Mouse (Mus musculus) neural tube, embryonic 12.5 days (tissue): Measurements from ENCODE around the gene Clic6. TPM values are rescaled to one million over a fixed set of nuclear protein-coding genes. Genes with fewer than 3 reads are reported as not detected.

Experiments
- ATAC-seq: fragments of 200-750 bp; cut with Nextera tagmentation; 2 replicates; pipeline ENCODE4 v1.8.0; 2017; ENCODE audit warnings: low read depth, mild to moderate bottlenecking, moderate TSS enrichment, moderate library complexity; ENCODE audit not compliant: low FRiP score
- H3K27ac ChIP-seq: fragments of 300-500 bp; sonication (generic); 2 replicates; pipeline ENCODE4 v1.5.1; 2016
- H3K27me3 ChIP-seq: fragments of 300-500 bp; sonication (generic); replicated peaks from 2 replicates; pipeline ENCODE4 v1.6.1; 2016; ENCODE audit warnings: mild to moderate bottlenecking
- H3K36me3 ChIP-seq: fragments of 300-500 bp; sonication (generic); 2 replicates; pipeline ENCODE4 v1.6.1; 2016; ENCODE audit warnings: mild to moderate bottlenecking
- H3K4me1 ChIP-seq: fragments of 300-500 bp; sonication (generic); 2 replicates; pipeline ENCODE4 v1.6.1; 2016
- H3K4me2 ChIP-seq: fragments of 300-500 bp; sonication (generic); replicated peaks from 2 replicates; pipeline ENCODE4 v1.6.1; 2016; ENCODE audit warnings: mild to moderate bottlenecking
- H3K4me3 ChIP-seq: fragments of 300-500 bp; sonication (generic); 2 replicates; pipeline ENCODE4 v1.5.1; 2016
- H3K9ac ChIP-seq: fragments of 300-500 bp; sonication (generic); 2 replicates; pipeline ENCODE4 v1.6.1; 2016; ENCODE audit warnings: mild to moderate bottlenecking
- H3K9me3 ChIP-seq: fragments of 300-500 bp; sonication (generic); 2 replicates; pipeline ENCODE4 v1.6.1; 2016; ENCODE audit warnings: mild to moderate bottlenecking
- WGBS: fragments of 180-500 bp; shearing (Covaris S2); methylation state at CpG from one replicate; pipeline ENCODE4 v1.1.7; 2016; 5-methylcytosine and 5-hydroxymethylcytosine counted together
- polyA plus RNA-seq: library from polyadenylated mRNA; unstranded; fragments of >200 nt; fragmentation: Nextera tagmentation; extraction: Ambion mirVana; gene quantifications from 2 replicates; pipeline ENCODE4 v1.2.1, GENCODE M21; 2016

The Clic6 gene
- polyA plus RNA-seq, 1 experiment from 2014 or later = 0.66 TPM

GRCm38 (mm10) chr16:92578915-92579653 is 93.5 kb downstream of the Clic6 start:
- 81% methylated on average over 7 of the region's 7 CpGs for WGBS
- Histone ChIP-seq H3K27me3 (no peaks in the 10 kb centered on the region; the same call in 1 of the 2 replicates), H3K4me2 (no peak overlapping the region), H3K36me3 (no peaks in the 10 kb centered on the region), H3K27ac (no peak overlapping the region), H3K4me3 (no peak overlapping the region), H3K9ac (no peak overlapping the region), H3K9me3 (no peaks in the 10 kb centered on the region), H3K4me1 (no peaks in the 10 kb centered on the region)
- ATAC-seq = no peak

- Histone ChIP-seq H3K9ac (no peak overlapping the region), H3K4me2 (no peak overlapping the region), H3K9me3 (no peaks in the 10 kb centered on the region), H3K4me1 (no peaks in the 10 kb centered on the region), H3K27me3 (no peaks in the 10 kb centered on the region; the same call in 1 of the 2 replicates), H3K36me3 (no peaks in the 10 kb centered on the region), H3K4me3 (no peak overlapping the region), H3K27ac (no peak overlapping the region)
- 84% methylated on average over 10 of the region's 10 CpGs for WGBS
- ATAC-seq = no peak
These were observed 95.4 kb downstream of the Clic6 start for GRCm38 (mm10) chr16:92580981-92581380.

- no peak overlapping the region for H3K4me2 ChIP-seq
- H3K9ac ChIP-seq = no peak overlapping the region
- ATAC-seq = no peak
- 88% methylated on average over 10 of the region's 10 CpGs for WGBS
- no peaks in the 10 kb centered on the region for H3K9me3 ChIP-seq
- H3K27ac ChIP-seq = no peak overlapping the region
- no peaks in the 10 kb centered on the region for H3K27me3 ChIP-seq
- H3K4me1 ChIP-seq = no peaks in the 10 kb centered on the region
- no peak overlapping the region for H3K4me3 ChIP-seq
- H3K36me3 ChIP-seq = no peaks in the 10 kb centered on the region
These were observed 96.2 kb downstream of the Clic6 start for GRCm38 (mm10) chr16:92581767-92582166.

- Histone ChIP-seq H3K36me3 (no peaks in the 10 kb centered on the region), H3K9me3 (no peaks in the 10 kb centered on the region), H3K27me3 (no peaks in the 10 kb centered on the region), H3K4me2 (no peak overlapping the region), H3K27ac (no peak overlapping the region), H3K4me1 (no peaks in the 10 kb centered on the region), H3K4me3 (no peak overlapping the region), H3K9ac (no peak overlapping the region)
- 92% methylated on average over 4 of the region's 4 CpGs for WGBS
- no peak for ATAC-seq
These were observed 102.3 kb downstream of the Clic6 start for GRCm38 (mm10) chr16:92587836-92588235.

Other genes starting within 250 kb of the Clic6 start
- gene Kcne2, start 193.3 kb upstream of the Clic6 start, polyA plus RNA-seq = 0.28 and 0.33 TPM in 2 replicates
- 106 and 109 TPM in 2 replicates for gene Smim11, start 184.4 kb upstream of the Clic6 start, polyA plus RNA-seq
- gene Fam243, start 164.3 kb upstream of the Clic6 start, polyA plus RNA-seq = not detected in 2 replicates
- gene Kcne1, start 126.3 kb upstream of the Clic6 start, polyA plus RNA-seq = not detected in 2 replicates
- 47.1 and 48.6 TPM in 2 replicates for gene Rcan1, start 14.9 kb upstream of the Clic6 start, polyA plus RNA-seq